Mouse (Mus musculus): ENCODE measurements at regions not wholly inside any gene's neighbourhood (a gene's known extent, or its start where the extent isn't known, plus 50 kb on each side); places are given as distances from the start of the nearest gene placed in this dataset.

DNA sequence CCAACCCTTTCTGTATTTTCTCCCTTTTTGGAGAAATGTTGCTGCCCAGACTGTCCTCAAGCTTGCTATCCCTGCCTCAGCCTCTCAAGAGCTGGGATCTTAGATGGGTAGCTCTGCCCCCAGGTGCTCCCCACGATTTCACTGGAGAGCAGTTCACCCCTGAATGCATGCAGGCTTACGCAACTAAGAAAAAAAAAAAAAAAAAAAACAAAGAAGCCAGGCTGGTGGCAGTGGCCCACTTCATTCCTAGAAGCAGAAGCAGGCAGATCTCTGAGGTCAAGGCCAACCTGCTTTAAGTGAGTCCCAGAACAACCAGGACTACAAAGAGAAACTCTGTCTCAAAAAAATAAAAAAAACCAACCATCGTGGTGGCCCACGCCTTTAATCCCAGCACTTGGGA is 51.2 kb upstream of the Fbxo11 start:
- no peak for DNase-seq

DNA sequence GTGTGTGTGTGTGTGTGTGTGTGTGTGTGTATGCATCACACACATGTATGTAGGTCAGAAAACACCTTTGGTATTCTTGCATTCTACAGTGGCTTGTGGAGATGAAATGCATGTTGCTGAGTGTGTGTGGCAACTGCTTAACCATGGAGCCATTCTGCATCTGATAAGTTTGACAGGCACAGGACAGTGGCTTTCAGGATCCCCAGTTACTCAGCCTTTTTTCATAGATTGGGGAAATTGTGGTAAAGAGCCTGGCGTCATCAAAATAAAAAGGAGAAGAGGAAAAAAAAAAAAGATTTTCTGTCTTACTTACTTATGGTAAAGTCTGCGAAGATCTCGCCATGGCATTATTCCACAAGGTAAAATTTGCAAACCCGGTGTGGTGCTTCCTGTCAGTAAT is 53.6 kb upstream of the Fbxo11 start:
- no peak for DNase-seq

DNA sequence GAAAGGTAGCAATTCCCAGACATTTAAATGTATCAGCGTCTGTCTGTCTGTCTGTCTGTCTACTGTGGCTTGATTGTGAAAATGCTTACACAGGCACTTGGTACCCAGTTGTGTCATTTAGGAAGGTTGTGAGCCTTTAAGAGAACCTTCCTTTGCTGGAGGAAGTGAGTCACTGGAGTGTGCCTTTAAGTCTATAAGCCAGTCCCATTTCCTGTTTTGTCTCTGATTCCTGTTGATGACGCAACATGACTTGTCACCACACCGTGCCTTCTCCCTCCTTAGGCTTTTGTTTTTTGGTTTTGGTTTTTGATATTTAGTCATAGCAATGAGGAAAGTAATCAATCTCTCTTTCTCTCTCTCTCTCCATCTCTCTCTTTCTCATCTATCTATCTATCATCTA is 58.6 kb upstream of the Fbxo11 start:
- no peak for DNase-seq

DNA sequence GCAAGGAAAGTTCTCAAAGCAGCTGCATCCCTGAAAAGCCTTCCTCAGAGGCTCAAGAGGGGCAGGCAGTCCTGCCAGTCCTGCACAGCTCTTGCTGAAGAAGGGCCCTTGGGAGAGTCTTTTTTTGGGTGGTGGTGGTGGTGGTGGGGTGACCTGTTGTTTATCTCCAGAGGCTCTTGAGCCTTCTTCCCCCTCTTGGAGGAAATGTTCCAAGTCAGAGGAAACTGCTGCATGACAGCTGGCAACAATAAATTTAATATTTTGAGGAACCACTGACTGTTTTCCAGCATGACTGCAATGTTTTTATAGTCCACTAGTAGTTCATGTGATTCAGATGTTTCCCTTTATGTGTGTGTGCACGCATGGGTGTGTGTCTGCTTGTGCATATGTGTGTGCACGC is 62.0 kb upstream of the Fbxo11 start:
- no peak for DNase-seq

DNA sequence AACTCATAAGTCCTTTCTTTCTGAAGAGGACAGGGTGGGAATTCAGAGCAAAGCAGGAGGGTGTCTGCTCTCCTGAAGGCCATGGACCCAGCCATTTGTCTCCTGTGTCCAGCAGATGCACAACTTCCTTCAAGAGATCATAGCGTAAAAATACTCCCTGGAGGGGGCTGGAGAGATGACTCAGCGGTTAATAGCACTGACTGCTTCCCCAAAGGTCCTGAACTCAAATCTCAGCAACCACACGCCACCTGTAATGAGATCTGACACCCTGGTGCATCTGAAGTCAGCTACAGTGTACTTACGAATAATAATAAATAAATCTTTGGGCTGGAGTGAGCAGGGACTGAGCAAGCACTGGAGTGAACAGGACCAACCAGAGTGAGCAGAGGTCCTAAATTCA is 66.2 kb upstream of the Fbxo11 start:
- no peak for DNase-seq

DNA sequence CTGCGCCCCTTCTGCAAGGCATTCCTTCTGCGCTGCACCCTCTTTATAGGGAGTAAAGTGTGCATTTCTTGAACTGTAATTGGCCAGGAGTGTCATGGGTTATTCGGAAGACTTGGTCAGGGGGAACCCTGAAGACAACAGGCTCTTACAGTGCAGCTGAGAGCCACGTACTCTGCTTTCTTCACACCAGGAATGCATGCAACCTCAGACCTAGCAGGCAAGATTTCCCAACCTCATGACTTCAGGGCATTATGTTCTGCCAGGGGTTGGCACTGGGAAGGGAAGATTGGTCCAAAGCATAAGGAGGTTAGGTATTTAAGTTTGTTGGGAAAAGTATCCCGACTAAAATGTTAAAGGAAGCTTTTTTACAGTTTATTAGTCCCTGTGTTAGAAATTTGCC is 66.9 kb upstream of the Fbxo11 start:
- no peak for DNase-seq

DNA sequence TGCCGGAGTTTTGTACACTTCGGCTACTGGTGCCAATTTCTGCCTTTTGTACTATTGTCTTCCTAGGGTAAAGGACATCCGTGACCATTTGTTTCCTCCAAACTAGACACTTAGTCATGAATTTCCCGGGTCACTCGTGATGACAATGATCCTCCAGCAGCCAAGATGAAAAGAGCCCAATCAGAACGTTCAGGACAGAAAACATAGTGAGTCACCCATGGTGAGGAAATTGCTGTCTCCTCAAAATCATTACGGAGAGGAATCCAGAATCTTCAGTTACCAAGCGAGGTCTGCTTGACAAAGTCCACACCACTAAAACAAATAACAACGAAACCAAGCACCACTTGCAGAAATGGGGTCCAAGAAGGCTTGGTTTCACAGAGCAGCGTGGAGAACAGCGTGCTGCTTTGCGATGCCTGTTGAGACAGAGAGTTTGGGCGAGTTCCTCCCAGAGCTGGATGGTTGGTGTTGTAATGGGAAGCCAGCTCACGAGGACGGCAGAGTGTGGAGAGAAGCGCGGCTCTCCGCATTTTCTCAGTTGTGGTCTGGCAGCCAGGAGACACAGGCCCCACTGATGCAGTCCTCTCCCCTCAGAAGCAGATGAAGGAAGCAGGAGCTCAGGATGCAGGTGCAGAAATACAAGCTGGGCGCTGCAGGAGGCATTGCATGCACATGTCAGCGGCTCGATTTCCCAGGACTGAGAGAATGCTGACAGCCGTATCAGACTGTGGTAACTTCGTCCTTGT is 67.7 kb upstream of the Fbxo11 start:
- DNase-seq, result no peak

DNA sequence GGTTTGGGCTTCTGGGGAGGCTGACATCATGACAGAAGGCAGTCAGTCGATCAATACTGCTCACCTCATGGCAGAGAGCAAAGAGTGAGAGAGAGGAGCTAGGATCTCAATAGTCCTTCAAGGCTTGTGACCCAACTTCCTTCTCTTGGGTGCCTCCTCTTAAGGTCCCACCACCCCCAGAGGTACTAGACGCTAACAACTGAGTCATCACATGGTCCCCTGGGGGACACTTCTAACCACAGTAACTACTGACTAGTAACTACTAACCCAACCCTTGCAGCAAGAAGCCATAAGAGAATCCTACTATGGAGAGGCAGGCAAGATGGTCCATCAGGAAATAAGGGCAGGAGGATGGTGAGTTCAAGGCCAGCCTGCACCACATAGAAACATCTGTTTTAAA is 69.5 kb upstream of the Fbxo11 start:
- no peak for DNase-seq

DNA sequence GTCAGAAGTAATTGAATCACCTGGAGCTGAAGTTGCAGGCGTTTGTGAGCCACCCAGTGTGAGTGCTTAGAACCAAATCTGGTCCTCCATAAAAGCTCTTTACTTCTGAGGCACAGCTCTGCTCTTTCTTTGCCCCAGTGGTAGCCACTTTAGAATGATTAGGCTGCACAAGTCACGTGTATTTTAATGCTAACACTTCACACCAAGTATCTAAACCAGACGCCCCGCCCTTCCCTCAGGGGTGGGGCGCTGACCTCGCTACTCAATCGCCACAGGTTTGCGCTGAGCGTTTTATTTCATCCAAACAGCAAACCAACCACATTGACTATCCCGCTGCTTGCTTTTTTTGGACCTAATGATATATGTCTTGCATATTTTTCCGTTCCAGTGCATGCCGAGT is 76.4 kb upstream of the Fbxo11 start:
- no peak for DNase-seq

DNA sequence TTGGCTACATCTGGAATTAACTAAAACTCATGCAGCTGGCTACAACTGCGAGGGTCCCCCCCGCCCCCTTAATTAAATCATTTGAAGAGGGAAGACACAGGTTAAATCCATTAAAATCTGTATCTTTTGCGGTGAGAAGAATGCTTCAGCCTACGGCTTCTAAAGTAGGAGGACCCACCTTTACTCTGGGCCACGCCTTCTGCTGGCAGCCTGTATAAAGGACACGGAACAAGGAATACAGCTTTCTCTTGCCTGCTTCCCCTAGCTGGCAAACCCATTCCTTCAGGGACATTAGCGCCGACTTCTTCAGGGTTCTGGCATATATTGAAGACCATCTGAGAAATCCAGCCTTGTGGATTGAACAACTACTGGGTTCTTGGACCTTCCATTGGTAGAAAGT is 76.9 kb upstream of the Fbxo11 start:
- no peak for DNase-seq

DNA sequence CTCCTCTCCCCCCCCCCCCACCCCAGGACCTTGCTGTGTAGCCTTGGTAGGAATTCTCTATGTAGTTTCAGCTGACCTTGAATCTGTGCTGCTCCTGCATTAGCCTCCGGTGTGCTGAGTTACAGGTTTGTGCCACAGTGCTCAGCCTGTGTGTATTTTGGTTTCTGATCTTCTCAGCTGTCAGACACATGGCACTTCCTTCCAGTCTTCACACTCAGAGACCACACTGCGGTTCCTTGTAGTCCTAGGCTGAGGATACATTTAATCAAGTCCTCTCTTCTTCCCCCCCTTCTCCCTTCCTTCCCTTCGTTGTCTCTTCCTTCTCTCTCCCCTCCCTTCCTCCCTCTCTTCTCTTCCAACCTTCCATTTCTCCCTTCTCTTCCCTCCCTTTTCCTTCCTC is 77.7 kb upstream of the Fbxo11 start:
- no peak for DNase-seq

DNA sequence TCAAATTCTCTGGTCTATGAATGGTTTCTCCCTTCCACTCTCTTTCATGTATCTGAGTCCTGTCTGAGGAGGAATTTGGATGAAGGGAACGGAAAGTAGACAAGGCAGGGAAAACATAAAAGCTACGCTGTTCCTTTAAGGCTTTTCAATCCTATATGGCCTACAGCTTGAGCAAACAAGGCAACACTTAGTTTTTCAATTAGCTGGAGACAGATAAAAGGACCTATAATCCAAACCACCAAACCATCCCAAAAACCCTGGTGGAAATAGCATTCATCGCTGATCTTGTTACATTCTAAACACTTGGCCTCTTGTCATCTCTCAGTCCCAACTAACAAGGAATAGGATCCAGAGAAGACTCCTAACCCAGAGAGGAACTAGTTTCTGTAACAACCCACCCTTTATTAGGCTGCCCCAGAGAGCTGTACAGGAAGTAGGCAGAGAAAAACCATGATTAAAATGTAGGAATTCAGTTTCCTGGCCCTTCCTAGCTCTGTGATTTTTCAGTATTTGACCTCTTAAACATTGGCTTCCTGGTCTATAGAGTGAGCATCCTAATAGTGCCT is 78.4 kb upstream of the Fbxo11 start:
- DNase-seq, result no peak

DNA sequence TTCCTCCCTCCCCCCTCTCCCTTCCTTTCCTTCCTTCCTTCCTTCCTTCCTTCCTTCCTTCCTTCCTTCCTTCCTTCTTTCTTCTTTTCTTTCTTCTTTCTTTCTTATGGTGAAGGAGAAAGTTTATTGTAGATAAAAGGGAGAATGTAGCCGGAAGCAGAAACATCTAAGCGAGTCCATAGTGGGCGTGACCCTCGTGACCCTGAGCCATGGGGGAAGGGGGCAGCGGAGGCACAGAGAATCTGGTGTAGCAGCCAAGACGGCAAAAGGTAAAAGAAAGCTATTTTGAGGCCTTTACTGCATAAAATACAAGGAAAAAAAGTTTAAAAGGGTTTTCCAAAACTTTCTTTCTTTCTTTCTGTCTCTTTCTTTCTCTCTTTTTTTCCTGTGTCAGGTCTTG is 93.5 kb upstream of the Fbxo11 start:
- no peak for DNase-seq

DNA sequence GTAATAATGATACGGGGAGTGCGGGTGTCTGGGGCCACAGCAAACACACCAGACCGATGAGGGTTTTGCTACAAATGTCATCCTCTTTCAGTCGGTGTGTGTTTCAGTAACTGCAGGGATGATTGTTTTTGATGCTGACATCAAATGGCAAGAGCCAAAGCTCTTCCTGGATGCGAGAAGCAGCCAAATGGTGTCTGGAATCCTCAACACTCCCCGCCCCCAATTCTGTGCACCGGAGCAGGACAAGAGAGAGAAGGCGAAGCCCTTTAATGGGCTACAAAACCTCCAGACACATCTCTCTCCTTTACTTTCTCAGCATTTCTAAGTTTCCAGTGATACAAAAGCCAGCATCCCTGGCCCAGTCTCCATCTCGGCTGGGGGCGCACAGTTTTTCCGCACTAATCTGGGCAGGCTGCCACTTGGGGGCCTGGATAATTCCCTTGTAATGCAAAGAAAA is 94.1 kb upstream of the Fbxo11 start:
- DNase-seq, result no peak

DNA sequence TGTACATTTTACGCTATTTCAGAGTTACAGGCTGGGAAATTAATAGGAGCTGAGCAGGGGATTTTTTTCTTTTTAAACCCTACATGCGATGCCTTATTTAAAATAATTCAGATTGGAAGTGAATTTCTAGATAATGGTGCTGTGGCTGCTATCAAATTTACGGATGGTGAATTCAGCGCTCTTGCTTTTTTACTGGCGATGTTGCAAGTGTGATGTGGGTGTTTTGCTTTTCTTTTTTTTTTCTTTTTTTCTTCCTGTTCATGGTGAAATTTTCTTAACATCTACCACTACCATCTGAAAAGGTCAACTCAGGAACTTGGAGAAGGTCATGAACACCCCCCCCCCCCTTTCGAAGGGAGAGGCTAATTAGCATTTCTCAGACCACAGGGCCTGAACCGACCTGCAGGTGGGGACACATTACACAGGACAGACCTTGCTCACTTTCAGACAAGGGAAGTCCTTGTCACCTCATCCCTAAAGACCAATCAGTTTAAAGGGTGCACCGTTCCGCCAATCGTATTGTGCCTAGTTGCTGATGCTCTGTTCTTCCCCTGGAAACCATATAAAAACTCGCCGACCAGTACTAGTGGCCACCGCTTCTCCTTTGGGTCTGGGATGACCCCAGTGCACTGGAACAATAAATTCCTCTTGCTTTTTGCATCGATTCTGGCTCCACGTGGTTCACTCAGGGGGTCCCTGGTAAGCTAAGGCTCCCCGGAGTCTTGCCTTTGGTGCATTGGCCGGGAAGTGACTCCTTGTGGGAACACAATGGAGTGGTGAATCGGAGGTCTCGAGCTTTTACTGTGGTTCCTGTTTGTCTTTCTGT is 95.0 kb upstream of the Fbxo11 start:
- DNase-seq, result no peak

DNA sequence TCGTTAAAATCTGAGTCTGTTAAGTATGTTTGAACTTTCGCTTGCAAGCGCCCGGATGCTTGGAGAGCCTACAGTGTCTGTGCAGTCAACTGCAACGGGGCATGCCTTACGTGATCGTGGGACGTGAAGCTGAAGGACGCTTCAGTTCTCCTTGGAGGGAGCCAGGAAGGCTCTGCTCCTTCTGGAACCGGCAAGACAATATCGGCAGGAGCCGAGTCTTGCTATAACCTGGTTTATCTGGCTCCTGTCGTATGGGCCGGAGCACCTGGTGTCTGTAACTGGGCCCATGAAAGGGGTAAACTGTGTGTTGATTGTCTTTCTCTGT is 95.5 kb upstream of the Fbxo11 start:
- no peak for DNase-seq

DNA sequence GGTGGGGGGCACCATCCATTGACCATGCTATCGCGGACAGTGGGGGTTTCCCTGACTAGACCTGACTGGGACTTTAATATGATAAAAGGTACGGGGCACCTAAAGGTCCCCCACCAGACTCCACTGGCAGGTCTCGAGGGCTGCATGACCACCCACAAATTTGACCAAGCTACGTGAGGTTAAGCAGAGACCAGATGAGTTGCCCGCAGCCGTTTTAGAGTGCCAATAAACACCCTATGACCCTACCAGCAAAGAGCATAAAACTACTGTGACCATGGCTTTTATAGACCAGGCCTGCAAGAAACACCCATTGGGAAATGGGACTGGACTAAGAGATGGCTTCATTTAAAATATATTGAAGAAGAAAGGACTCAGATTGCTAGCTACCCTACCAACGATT is 96.7 kb upstream of the Fbxo11 start:
- no peak for DNase-seq

DNA sequence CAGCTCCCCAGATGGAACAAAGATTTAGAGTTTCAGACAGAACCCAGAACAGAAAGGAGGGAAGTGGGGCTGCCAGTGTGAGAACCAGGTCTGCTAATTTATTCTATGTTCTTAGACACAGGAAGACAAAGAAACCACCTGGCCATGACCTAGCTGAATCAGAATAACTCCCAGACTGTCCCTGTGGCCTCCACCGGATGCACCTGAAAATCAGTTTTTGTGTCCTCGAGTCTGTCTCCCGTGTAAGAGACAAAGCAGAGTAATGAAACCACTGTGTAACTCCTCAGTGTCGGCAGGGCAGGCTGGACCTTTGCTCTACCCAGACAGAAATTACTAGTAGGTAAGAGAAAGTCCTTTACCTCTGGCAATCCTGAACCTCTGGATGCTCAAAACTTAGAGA is 99.7 kb upstream of the Fbxo11 start:
- DNase-seq, result no peak

DNA sequence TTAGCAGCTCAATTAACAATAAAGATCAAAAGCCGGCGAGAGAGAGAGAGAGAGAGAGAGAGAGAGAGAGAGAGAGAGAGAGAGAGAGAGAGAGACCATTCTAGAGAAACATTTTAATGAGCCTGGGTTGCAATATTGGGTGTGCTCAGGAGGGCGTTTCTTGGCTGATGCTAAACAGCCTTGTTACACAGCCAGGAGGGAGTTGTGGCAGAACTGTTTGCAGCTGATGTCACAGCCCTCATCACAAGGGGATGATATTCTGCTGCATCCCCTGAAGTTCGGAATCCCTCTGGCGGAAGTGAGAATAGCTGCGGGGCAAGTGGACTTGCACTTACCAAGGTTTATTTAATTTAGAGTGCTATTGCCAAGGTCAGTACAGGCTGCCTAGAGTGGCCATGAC is 100.7 kb upstream of the Fbxo11 start:
- no peak for DNase-seq

DNA sequence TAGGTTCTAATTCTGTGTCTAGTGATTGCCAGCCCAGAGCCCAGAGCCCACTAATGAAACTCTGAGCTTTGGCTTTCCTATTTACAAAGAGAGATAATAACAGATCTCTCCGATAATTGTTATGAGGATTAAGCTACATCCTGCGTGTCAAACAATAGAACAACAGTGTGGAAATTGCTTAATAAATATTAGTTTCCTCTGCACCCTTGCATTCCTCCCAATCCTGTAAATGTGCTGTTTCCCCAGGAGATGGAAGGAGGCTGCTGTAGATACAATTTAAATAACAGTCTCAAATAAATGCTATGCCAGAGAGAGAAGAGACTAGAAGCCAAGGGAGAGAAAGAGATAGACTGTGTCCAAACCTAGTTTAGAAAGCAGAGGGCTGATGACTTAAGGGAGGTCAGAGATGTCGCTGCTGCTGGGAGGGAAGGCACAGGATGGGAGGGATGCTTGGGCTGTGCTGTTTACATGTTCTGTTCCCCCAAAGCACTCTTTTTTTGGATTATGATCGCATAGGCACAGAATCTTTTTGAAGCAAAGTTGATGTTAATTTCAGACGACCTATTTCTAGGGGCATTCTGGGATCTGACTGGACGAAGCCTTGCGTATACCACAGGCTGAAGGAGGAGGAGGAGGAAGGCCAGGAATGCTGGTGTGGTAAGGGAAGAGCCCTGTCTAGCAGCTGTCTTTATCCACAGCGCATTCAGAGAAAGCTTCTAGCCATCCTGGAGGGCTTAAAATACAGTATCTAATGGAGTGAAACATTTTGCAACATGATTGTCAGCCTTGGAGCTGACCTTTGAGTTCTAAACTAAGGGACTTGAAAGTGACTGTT is 103.4 kb upstream of the Fbxo11 start:
- DNase-seq, result no peak

DNA sequence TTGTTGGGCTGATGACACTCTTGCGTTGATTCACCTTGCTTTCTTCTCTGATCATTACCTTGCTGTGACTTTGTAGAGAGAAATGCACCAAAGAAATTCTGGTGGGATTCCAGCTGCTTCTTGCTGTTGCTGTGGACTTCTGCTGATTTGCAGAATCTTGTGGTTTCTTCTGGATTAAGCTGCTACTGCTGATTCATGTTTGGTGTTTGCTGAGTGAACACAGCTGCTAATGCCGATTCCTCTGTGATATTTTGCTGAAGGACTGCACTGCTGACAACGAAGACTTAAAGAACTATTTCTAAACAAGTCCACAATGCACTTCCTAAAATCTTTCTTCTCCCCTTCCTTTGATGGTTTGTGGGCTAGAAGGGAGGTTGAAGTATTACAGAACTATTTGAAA is 106.5 kb upstream of the Fbxo11 start:
- DNase-seq, result no peak

DNA sequence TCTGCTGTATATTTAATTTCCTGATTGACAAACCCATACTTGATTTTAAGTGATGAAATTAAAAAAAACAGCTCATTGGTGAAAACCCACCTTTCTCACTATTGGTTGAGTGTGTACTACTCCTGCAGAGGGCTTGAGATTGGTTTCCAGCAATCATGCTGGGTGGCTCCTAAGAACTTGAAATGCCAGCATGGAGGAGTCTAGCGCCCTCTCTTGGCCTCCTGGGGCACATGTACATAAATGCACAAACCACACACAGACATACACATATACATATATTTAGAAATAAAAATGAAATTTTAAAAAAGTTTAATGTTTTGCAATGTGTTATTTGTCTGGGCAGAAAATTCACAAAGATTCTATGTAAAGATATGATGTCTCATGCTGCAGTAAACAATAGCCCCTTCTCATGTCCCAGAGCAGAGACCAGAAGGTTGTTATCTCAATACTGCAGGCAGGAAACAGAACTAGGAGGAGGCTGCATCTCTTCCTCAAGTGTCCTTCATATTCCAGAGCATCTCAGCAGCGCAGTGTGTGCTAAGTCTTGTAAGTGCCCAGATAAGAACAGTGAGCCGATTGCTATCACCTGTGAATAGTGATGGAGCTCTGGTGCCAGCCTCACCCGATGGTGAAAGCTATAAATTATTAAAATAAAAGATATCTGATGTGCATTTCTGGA is 108.4 kb upstream of the Fbxo11 start:
- DNase-seq, result no peak

DNA sequence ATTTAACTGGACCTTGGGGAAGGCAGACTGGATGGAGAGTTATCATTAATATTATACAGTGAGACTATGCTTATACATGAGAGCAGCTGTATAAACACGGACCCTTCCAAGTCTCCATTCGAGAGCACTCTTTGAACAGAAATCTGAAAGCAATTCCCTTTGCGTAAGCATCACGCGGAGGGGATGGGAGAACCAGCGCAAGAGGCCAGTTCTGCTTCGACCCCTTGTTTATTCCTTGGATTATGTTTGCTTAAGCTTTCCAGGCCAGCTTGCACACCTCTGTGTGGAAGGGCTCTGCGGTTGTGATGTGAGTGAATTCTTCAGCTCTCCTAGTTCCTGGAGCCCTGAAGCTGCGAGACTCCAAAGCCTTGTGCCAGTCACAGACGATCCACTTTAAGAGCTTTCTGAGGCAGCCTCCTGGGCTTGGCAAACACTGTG is 109.2 kb upstream of the Fbxo11 start:
- no peak for DNase-seq
